Mouse (Mus musculus): ENCODE measurements around the gene Tmem156. TPM values are rescaled to one million over a fixed set of nuclear protein-coding genes. Genes with fewer than 3 reads are reported as not detected.

Tmem156 gene
- polyA plus RNA-seq, 1 experiment from 2014 or later: 0.72 TPM

DNA sequence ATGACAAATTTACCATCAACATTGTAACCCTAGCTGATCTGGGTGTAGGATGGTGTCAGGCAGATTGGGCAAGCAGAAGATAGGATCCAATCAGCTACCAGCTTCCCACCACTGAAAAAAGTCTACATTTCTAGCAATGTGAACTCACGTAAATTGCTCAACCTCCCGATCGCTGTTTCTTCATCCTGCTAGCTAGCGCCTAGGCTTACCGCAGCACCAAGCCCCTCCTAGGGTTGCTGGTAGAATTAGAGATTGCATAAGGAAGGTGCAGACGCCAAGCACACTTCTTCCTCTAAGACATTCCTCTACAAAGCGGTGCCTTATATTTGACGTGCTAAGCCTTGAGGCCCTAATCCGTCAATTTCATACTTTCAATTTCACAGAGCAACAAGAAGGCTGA is 53.6 kb downstream of the Tmem156 start:
- Histone ChIP-seq H3K27me3 (ENCODE audit: control insufficient read depth, insufficient read depth, low read length) (no peaks in the 10 kb centered on the region), H3K4me2 (replicated peaks; ENCODE audit: low read depth, low read length) (no peak overlapping the region), H3K4me3 (ENCODE audit: low read depth, low read length) (no peak overlapping the region), H3K36me3 (ENCODE audit: control insufficient read depth, insufficient read depth, low read length) (no peaks in the 10 kb centered on the region; the same call in 1 of the 2 replicates), H3K9ac (replicated peaks; ENCODE audit: low read depth, low read length) (no peak overlapping the region), H3K27ac (ENCODE audit: low read length) (no peak overlapping the region), H3K9me3 (ENCODE audit: control insufficient read depth, low read depth, low read length) (no peaks in the 10 kb centered on the region), H3K4me1 (ENCODE audit: control insufficient read depth, insufficient read depth, low read length) (no peaks in the 10 kb centered on the region)
- ATAC-seq (ENCODE audit: insufficient number of reproducible peaks, insufficient read depth, low FRiP score, low read depth): no peak
- 72% methylated on average over 9 of the region's 9 CpGs for WGBS

DNA sequence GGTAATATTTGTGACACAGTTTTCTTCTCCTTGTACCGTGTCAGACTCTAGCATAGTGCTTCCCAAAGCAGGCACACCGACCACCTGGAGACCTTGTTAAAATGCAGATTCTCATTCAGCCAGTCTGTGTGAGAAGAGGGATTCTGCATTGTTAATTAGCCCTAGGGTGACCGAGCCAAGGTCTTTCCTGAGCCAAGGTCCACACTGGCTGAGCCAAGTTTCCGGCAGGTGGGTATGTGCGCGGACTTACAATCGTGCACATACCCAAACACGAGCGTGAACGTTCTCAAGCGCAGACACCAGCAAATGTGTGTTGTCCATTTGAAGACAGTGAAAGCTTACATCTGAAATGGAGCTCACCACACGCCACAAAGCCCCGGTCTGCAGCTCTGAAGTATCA is 55.3 kb downstream of the Tmem156 start:
- H3K4me2 ChIP-seq (replicated peaks; ENCODE audit: low read depth, low read length): no peak overlapping the region
- peaks cover 3% of the 10 kb centered on the region for H3K36me3 ChIP-seq (ENCODE audit: control insufficient read depth, insufficient read depth, low read length)
- 78% methylated on average over 13 of the region's 13 CpGs for WGBS
- H3K4me3 ChIP-seq (ENCODE audit: low read depth, low read length): no peak overlapping the region
- no peaks in the 10 kb centered on the region for H3K9me3 ChIP-seq (ENCODE audit: control insufficient read depth, low read depth, low read length)
- no peak for ATAC-seq (ENCODE audit: insufficient number of reproducible peaks, insufficient read depth, low FRiP score, low read depth)
- H3K4me1 ChIP-seq (ENCODE audit: control insufficient read depth, insufficient read depth, low read length): no peaks in the 10 kb centered on the region
- no peaks in the 10 kb centered on the region for H3K27me3 ChIP-seq (ENCODE audit: control insufficient read depth, insufficient read depth, low read length)
- H3K9ac ChIP-seq (replicated peaks; ENCODE audit: low read depth, low read length): no peak overlapping the region
- no peak overlapping the region for H3K27ac ChIP-seq (ENCODE audit: low read length)

DNA sequence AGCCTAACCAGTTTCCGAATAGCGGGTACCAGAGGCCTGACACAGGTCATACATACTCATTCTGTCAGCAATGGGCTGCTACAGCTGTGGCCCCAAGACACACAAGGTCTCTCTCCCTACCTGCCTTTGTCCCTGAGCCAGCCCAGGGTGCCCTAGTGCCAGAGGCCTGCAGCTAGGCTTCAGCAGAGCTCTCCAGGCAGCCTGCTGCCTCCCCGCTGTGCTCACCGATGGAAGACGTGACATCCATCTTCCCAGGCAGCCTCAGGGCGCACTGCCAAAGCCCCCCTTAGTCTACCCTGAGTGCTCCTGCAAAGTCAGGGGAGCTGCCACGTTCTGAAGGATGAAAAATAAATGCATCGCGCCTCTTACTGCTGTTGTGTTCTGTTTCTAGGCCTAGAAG is 63.9 kb downstream of the Tmem156 start:
- no peak overlapping the region for H3K4me2 ChIP-seq (replicated peaks; ENCODE audit: low read depth, low read length)
- no peaks in the 10 kb centered on the region for H3K27me3 ChIP-seq (ENCODE audit: control insufficient read depth, insufficient read depth, low read length)
- no peaks in the 10 kb centered on the region for H3K9me3 ChIP-seq (ENCODE audit: control insufficient read depth, low read depth, low read length)
- ATAC-seq (ENCODE audit: insufficient number of reproducible peaks, insufficient read depth, low FRiP score, low read depth): no peak
- 0 out of 2 replicates have a peak, but pooled peaks cover 3% of the 10 kb centered on the region for H3K4me1 ChIP-seq (ENCODE audit: control insufficient read depth, insufficient read depth, low read length)
- no peak overlapping the region for H3K4me3 ChIP-seq (ENCODE audit: low read depth, low read length)
- WGBS: 36% methylated on average over 9 of the region's 9 CpGs
- H3K9ac ChIP-seq (replicated peaks; ENCODE audit: low read depth, low read length): no peak overlapping the region
- peaks cover 13% of the 10 kb centered on the region for H3K36me3 ChIP-seq (ENCODE audit: control insufficient read depth, insufficient read depth, low read length)
- H3K27ac ChIP-seq (ENCODE audit: low read length): no peak overlapping the region

DNA sequence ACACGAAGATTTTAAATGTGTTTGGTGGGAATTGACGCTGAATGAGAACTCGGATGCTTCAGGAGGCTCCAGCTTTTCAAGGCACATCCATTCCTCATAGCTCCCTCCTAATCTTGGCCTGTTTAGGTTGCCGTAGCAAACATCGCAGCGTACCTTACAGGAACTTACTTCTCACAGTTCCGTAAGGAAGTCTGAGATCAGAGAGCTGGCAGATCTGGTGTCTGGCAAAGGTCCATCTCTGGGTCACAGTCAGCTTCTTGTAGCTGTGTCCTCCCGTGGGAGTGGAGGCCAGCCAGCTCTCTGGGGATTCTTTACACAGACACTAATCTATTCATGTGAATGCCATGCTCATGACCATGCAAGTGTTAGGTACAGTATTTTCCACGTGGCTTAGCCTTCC is 65.2 kb downstream of the Tmem156 start:
- 0 out of 2 replicates have a peak, but pooled peaks cover 3% of the 10 kb centered on the region for H3K4me1 ChIP-seq (ENCODE audit: control insufficient read depth, insufficient read depth, low read length)
- no peak overlapping the region for H3K4me3 ChIP-seq (ENCODE audit: low read depth, low read length)
- no peaks in the 10 kb centered on the region for H3K27me3 ChIP-seq (ENCODE audit: control insufficient read depth, insufficient read depth, low read length)
- no peak overlapping the region for H3K4me2 ChIP-seq (replicated peaks; ENCODE audit: low read depth, low read length)
- H3K27ac ChIP-seq (ENCODE audit: low read length): no peak overlapping the region
- peaks cover 17% of the 10 kb centered on the region for H3K36me3 ChIP-seq (ENCODE audit: control insufficient read depth, insufficient read depth, low read length)
- no peak overlapping the region for H3K9ac ChIP-seq (replicated peaks; ENCODE audit: low read depth, low read length)
- no peak for ATAC-seq (ENCODE audit: insufficient number of reproducible peaks, insufficient read depth, low FRiP score, low read depth)
- 74% methylated on average over 9 of the region's 9 CpGs for WGBS
- no peaks in the 10 kb centered on the region for H3K9me3 ChIP-seq (ENCODE audit: control insufficient read depth, low read depth, low read length)

DNA sequence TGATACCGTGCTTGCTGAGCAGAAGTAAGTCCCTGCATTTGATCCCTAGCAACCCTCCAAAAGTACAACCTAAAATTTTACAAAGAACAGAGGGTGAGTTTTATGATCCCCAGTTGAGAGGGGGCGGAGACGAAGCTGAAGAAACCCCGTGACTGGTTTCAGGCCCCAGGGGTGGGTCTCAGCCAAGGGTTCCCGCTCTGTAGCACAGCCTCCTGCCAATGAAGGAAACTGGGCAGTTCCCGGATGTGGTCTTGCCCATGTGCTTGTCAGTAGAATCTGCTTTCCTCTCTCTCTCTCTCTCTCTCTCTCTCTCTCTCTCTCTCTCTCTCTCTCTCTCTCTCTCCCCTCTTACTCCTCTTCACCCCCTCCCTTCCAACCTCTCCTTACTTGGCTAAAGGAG is 66.0 kb downstream of the Tmem156 start:
- H3K4me3 ChIP-seq (ENCODE audit: low read depth, low read length): no peak overlapping the region
- H3K27me3 ChIP-seq (ENCODE audit: control insufficient read depth, insufficient read depth, low read length): no peaks in the 10 kb centered on the region
- H3K9me3 ChIP-seq (ENCODE audit: control insufficient read depth, low read depth, low read length): no peaks in the 10 kb centered on the region
- H3K9ac ChIP-seq (replicated peaks; ENCODE audit: low read depth, low read length): no peak overlapping the region
- 56% methylated on average over 6 of the region's 6 CpGs for WGBS
- ATAC-seq (ENCODE audit: insufficient number of reproducible peaks, insufficient read depth, low FRiP score, low read depth): no peak
- H3K4me1 ChIP-seq (ENCODE audit: control insufficient read depth, insufficient read depth, low read length): 0 out of 2 replicates have a peak, but pooled peaks cover 3% of the 10 kb centered on the region
- H3K27ac ChIP-seq (ENCODE audit: low read length): no peak overlapping the region
- H3K4me2 ChIP-seq (replicated peaks; ENCODE audit: low read depth, low read length): no peak overlapping the region
- H3K36me3 ChIP-seq (ENCODE audit: control insufficient read depth, insufficient read depth, low read length): peaks cover 14% of the 10 kb centered on the region

DNA sequence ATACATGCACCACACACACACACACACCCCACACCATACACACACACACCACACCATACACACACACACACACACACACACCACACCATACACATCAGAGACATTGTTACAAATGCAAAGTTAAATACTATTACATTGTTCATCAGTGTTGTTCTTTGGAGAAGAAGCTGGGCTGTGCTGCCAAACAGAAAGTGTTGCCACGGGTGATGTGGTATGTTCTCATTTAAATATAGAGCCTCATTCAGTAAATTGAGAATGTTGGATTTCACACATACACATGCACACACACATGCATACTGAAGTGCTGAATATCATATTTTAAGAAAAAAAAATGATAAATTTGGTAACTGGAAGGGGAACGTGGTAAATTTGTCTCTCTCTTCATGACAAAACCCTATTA is 67.3 kb downstream of the Tmem156 start:
- Histone ChIP-seq H3K9ac (replicated peaks; ENCODE audit: low read depth, low read length) (no peak overlapping the region), H3K27me3 (ENCODE audit: control insufficient read depth, insufficient read depth, low read length) (no peaks in the 10 kb centered on the region), H3K9me3 (ENCODE audit: control insufficient read depth, low read depth, low read length) (no peaks in the 10 kb centered on the region), H3K4me2 (replicated peaks; ENCODE audit: low read depth, low read length) (no peak overlapping the region), H3K27ac (ENCODE audit: low read length) (no peak overlapping the region), H3K4me3 (ENCODE audit: low read depth, low read length) (no peak overlapping the region), H3K36me3 (ENCODE audit: control insufficient read depth, insufficient read depth, low read length) (peaks cover 14% of the 10 kb centered on the region), H3K4me1 (ENCODE audit: control insufficient read depth, insufficient read depth, low read length) (0 out of 2 replicates have a peak, but pooled peaks cover 3% of the 10 kb centered on the region)
- ATAC-seq (ENCODE audit: insufficient number of reproducible peaks, insufficient read depth, low FRiP score, low read depth): no peak
- WGBS: 73% methylated on average over 2 of the region's 2 CpGs

DNA sequence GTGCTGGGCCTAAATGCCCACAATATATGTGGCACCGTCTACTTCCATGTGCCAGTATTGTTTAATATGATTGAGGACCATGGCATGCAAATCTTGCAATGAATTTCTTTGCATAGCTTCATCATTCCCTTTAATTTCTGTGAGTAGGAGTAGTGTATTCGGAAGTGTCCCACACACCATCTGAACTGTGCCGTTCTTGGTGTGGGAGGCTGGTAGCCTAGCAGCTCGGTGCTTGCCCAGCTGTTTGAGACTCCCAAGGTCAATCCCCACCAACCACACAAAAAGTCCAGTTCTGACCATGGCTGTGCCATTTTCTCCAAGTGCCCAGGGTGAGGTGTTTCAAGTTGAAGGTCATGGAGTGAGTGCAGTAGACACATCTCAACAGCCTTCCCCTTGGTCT is 69.9 kb downstream of the Tmem156 start:
- H3K4me2 ChIP-seq (replicated peaks; ENCODE audit: low read depth, low read length): no peak overlapping the region
- H3K4me1 ChIP-seq (ENCODE audit: control insufficient read depth, insufficient read depth, low read length): 0 out of 2 replicates have a peak, but pooled peaks cover 3% of the 10 kb centered on the region
- H3K9me3 ChIP-seq (ENCODE audit: control insufficient read depth, low read depth, low read length): no peaks in the 10 kb centered on the region
- no peak overlapping the region for H3K27ac ChIP-seq (ENCODE audit: low read length)
- no peak for ATAC-seq (ENCODE audit: insufficient number of reproducible peaks, insufficient read depth, low FRiP score, low read depth)
- no peak overlapping the region for H3K4me3 ChIP-seq (ENCODE audit: low read depth, low read length)
- H3K27me3 ChIP-seq (ENCODE audit: control insufficient read depth, insufficient read depth, low read length): no peaks in the 10 kb centered on the region
- WGBS: 87% methylated on average over 4 of the region's 4 CpGs
- no peak overlapping the region for H3K9ac ChIP-seq (replicated peaks; ENCODE audit: low read depth, low read length)
- peaks cover 26% of the 10 kb centered on the region for H3K36me3 ChIP-seq (ENCODE audit: control insufficient read depth, insufficient read depth, low read length)

DNA sequence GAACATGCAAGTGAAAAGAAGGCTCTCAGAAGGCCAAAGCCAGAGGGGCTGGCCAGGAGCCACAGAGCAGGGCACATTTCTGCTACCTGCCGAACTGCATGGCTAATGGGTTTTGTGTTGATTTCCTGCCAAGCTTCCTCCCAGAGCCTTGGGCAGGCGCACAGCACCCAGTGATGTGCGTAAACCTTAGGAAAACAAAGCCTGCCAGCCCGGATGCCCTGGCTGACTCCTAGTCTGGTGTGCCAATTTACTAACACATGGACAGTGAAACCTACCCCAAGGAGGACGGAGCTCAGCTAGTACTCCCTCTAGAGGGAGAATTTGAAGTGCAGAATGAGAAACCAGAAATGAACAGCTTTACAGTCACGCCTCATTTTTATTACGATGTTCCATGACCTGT is 72.1 kb downstream of the Tmem156 start:
- Histone ChIP-seq H3K4me2 (replicated peaks; ENCODE audit: low read depth, low read length) (no peak overlapping the region), H3K36me3 (ENCODE audit: control insufficient read depth, insufficient read depth, low read length) (peaks cover 26% of the 10 kb centered on the region), H3K9ac (replicated peaks; ENCODE audit: low read depth, low read length) (no peak overlapping the region), H3K27me3 (ENCODE audit: control insufficient read depth, insufficient read depth, low read length) (no peaks in the 10 kb centered on the region), H3K4me3 (ENCODE audit: low read depth, low read length) (no peak overlapping the region), H3K27ac (ENCODE audit: low read length) (no peak overlapping the region), H3K4me1 (ENCODE audit: control insufficient read depth, insufficient read depth, low read length) (no peaks in the 10 kb centered on the region), H3K9me3 (ENCODE audit: control insufficient read depth, low read depth, low read length) (no peaks in the 10 kb centered on the region)
- WGBS: 66% methylated on average over 7 of the region's 7 CpGs
- no peak for ATAC-seq (ENCODE audit: insufficient number of reproducible peaks, insufficient read depth, low FRiP score, low read depth)

DNA sequence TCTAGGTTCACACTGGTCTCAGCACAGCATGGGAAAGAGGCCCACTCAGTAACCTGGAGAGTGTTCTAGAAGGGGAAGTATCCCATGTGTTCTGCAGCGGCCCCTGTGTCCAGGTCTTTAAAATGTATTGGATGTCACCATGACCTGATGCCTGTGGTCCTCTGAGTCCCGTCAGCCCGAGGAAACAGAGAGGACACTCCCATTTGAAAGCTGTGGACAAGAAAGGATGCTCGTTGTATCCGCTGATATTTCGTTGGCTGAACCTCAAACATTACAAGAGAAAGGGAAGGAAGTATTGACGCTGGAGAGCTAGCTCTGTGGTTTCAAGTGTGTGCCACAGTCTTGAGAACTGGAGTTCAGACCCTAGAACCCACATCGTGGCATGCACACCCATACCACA is 72.8 kb downstream of the Tmem156 start:
- H3K36me3 ChIP-seq (ENCODE audit: control insufficient read depth, insufficient read depth, low read length): peaks cover 26% of the 10 kb centered on the region
- no peak overlapping the region for H3K27ac ChIP-seq (ENCODE audit: low read length)
- no peaks in the 10 kb centered on the region for H3K27me3 ChIP-seq (ENCODE audit: control insufficient read depth, insufficient read depth, low read length)
- no peak overlapping the region for H3K4me3 ChIP-seq (ENCODE audit: low read depth, low read length)
- H3K4me2 ChIP-seq (replicated peaks; ENCODE audit: low read depth, low read length): no peak overlapping the region
- ATAC-seq (ENCODE audit: insufficient number of reproducible peaks, insufficient read depth, low FRiP score, low read depth): no peak
- H3K9ac ChIP-seq (replicated peaks; ENCODE audit: low read depth, low read length): no peak overlapping the region
- H3K4me1 ChIP-seq (ENCODE audit: control insufficient read depth, insufficient read depth, low read length): no peaks in the 10 kb centered on the region
- no peaks in the 10 kb centered on the region for H3K9me3 ChIP-seq (ENCODE audit: control insufficient read depth, low read depth, low read length)
- WGBS: 79% methylated on average over 8 of the region's 8 CpGs

All from stomach, embryonic 14.5 days (tissue).